Mouse (Mus musculus): ENCODE results near the gene Zfp106. TPM values are rescaled to one million over a fixed set of nuclear protein-coding genes. Genes with fewer than 3 reads are reported as not detected.
"Not testable (repeated sequence)": the region's sequence is repeated elsewhere in the genome, so short reads cannot be mapped to it uniquely, and the experiment has no call there.

Zfp106 gene
- polyA plus RNA-seq, 1 experiment from 2014 or later = 32.5 TPM

DNA sequence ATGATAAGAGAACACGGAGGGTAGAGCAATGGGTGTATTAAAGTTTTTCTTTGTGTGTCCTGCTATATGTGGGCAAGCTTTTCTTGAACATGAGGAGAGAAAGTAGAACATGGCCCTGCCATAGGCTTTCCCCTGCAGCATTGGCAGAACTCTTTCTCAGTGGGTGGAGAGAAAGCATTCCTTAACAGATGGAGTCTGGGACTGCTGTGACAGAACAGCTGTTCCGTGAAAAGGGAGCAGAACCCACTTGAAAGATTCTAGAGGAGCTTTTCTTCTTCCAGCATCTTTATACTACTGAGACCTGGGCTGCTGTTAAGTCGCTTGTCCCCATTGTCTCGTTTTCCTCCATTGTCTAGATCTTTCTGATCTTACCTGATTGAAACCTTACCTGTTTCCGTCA lies 26.1 kb upstream of the Zfp106 start:
- 81% methylated on average over 5 of the region's 5 CpGs for WGBS
- H3K27me3 ChIP-seq (ENCODE audit: insufficient read depth, low read length) = no peaks in the 10 kb centered on the region
- no peaks in the 10 kb centered on the region for H3K9me3 ChIP-seq (replicated peaks; ENCODE audit: low read length)
- no peak overlapping the region for H3K27ac ChIP-seq
- H3K4me1 ChIP-seq (replicated peaks; ENCODE audit: insufficient read depth, low read length) = no peaks in the 10 kb centered on the region
- DNase-seq (ENCODE audit: low spot score) (no peak), ATAC-seq (replicated peaks; ENCODE audit: low FRiP score, low read depth) (no peak)
- peaks cover 16% of the 10 kb centered on the region for H3K36me3 ChIP-seq (ENCODE audit: insufficient read depth, low read length)
- H3K4me3 ChIP-seq (replicated peaks; ENCODE audit: low read depth, low read length) = no peak overlapping the region
- no peak overlapping the region for H3K9ac ChIP-seq (ENCODE audit: low read depth, low read length)
- no peak for TF ChIP-seq CTCF (IDR thresholded peaks at IDR 0.05; ENCODE audit: low read depth)
- no peak overlapping the region for H3K4me2 ChIP-seq (ENCODE audit: low read length)

DNA sequence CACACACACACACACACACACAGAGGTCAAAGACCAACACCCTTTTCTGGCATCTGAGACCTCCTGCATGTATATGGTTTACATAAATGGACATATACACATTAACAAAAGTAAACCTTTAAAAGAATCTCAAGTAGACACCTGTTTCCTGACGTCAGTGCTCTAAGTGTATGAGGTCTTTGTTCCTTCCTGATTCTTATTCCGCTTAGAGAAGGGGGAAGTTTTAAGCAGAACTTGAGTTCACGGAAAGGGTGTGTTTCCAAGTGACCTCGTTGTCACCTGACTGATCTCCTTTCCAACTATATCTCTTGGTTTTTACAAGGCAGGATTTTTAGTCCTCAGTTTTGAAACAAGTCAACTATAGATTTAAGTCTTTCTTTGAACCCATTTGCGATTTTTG lies 14.6 kb upstream of the Zfp106 start:
- H3K9me3 ChIP-seq (replicated peaks; ENCODE audit: low read length) = no peaks in the 10 kb centered on the region
- H3K4me1 ChIP-seq (replicated peaks; ENCODE audit: insufficient read depth, low read length) = no peaks in the 10 kb centered on the region
- no peak overlapping the region for H3K4me2 ChIP-seq (ENCODE audit: low read length)
- no peak for TF ChIP-seq CTCF (IDR thresholded peaks at IDR 0.05; ENCODE audit: low read depth)
- no peak; the same call in 1 of the 2 replicates for ATAC-seq (replicated peaks; ENCODE audit: low FRiP score, low read depth)
- H3K27me3 ChIP-seq (ENCODE audit: insufficient read depth, low read length) = no peaks in the 10 kb centered on the region
- peak; percentile 22 for DNase-seq (ENCODE audit: low spot score)
- 66% methylated on average over 5 of the region's 5 CpGs for WGBS
- no peak overlapping the region for H3K27ac ChIP-seq
- H3K4me3 ChIP-seq (replicated peaks; ENCODE audit: low read depth, low read length) = no peak overlapping the region
- H3K9ac ChIP-seq (ENCODE audit: low read depth, low read length) = no peak overlapping the region
- no peaks in the 10 kb centered on the region for H3K36me3 ChIP-seq (ENCODE audit: insufficient read depth, low read length)

DNA sequence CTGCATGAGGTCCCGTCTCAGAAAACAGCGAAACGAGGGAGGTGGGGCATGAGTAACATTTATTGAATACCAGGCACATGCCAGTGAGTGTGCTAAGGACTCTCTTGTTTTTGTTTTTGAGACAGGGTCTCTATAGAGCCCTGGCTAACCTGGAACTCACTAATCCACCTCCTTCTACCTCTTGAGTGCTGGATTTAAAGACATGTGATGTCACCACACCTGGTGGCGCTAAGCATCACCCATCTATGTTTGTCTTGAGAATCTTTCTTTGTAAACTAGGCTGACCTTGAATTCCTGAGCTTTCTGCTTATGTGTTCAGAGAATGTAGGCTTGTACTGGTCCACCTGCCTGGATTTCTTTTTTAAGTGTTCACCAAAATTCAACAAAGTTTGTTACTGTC lies 14.2 kb upstream of the Zfp106 start:
- Histone ChIP-seq H3K9ac (ENCODE audit: low read depth, low read length) (no peak overlapping the region), H3K27ac (no peak overlapping the region), H3K4me2 (ENCODE audit: low read length) (no peak overlapping the region), H3K4me3 (replicated peaks; ENCODE audit: low read depth, low read length) (no peak overlapping the region), H3K9me3 (replicated peaks; ENCODE audit: low read length) (no peaks in the 10 kb centered on the region), H3K36me3 (ENCODE audit: insufficient read depth, low read length) (no peaks in the 10 kb centered on the region), H3K27me3 (ENCODE audit: insufficient read depth, low read length) (no peaks in the 10 kb centered on the region), H3K4me1 (replicated peaks; ENCODE audit: insufficient read depth, low read length) (no peaks in the 10 kb centered on the region)
- DNase-seq (ENCODE audit: low spot score) (no peak), ATAC-seq (replicated peaks; ENCODE audit: low FRiP score, low read depth) (no peak)
- WGBS = 81% methylated on average over 4 of the region's 4 CpGs
- no peak for TF ChIP-seq CTCF (IDR thresholded peaks at IDR 0.05; ENCODE audit: low read depth)

DNA sequence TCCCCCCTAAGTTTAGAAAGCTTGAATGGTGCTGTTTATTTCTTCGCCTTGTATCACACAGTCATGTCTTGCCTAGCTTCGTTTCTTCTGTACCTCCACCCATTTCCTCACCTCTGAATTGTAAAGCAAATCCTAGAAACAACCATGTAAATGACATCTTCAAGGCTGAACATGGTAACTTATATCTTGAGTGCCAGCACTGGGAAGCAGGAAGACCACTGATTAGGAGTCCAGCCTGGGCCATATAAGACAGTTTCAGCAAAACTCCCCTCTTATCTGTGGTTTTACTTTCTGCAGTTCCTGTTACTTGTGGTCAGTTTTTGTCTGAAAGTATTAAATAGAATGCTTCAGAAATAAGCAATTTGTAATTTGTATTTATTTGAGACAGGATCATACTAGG lies 12.3 kb upstream of the Zfp106 start:
- no peak overlapping the region for H3K4me3 ChIP-seq (replicated peaks; ENCODE audit: low read depth, low read length)
- H3K27ac ChIP-seq = no peak overlapping the region
- H3K27me3 ChIP-seq (ENCODE audit: insufficient read depth, low read length) = no peaks in the 10 kb centered on the region
- H3K36me3 ChIP-seq (ENCODE audit: insufficient read depth, low read length) = peaks cover 4% of the 10 kb centered on the region; the same call in 1 of the 2 replicates
- no peak for TF ChIP-seq CTCF (IDR thresholded peaks at IDR 0.05; ENCODE audit: low read depth)
- H3K9ac ChIP-seq (ENCODE audit: low read depth, low read length) = no peak overlapping the region
- H3K9me3 ChIP-seq (replicated peaks; ENCODE audit: low read length) = no peaks in the 10 kb centered on the region
- no peaks in the 10 kb centered on the region for H3K4me1 ChIP-seq (replicated peaks; ENCODE audit: insufficient read depth, low read length)
- no peak for DNase-seq (ENCODE audit: low spot score)
- no peak overlapping the region for H3K4me2 ChIP-seq (ENCODE audit: low read length)
- ATAC-seq (replicated peaks; ENCODE audit: low FRiP score, low read depth) = no peak
- WGBS = 89% methylated on average over 2 of the region's 2 CpGs

DNA sequence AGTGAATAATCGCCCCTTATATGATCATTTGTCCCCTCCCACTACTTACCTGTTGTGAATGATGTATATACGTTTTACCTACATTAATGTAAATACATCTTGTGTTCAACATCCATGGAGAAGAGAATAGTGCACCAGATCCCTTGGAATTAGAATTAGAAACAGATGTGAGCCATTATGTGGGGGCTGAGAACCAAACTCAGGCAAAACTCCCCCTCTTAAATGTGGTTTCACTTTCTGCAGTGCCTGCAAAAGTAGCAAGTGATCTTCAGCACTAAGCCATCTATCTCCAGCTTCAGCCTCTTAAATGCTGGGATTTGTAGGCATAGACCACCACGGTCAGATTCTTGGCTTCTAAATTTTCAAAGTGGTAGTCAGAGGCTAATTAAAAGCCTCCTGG lies 11.5 kb upstream of the Zfp106 start:
- TF ChIP-seq CTCF (IDR thresholded peaks at IDR 0.05; ENCODE audit: low read depth) = no peak
- H3K27me3 ChIP-seq (ENCODE audit: insufficient read depth, low read length) = no peaks in the 10 kb centered on the region
- no peaks in the 10 kb centered on the region for H3K4me1 ChIP-seq (replicated peaks; ENCODE audit: insufficient read depth, low read length)
- ATAC-seq (replicated peaks; ENCODE audit: low FRiP score, low read depth) (no peak), DNase-seq (ENCODE audit: low spot score) (no peak)
- no peak overlapping the region for H3K4me2 ChIP-seq (ENCODE audit: low read length)
- 67% methylated on average over 3 of the region's 3 CpGs for WGBS
- H3K36me3 ChIP-seq (ENCODE audit: insufficient read depth, low read length) = peaks cover 4% of the 10 kb centered on the region; the same call in 1 of the 2 replicates
- no peaks in the 10 kb centered on the region for H3K9me3 ChIP-seq (replicated peaks; ENCODE audit: low read length)
- no peak overlapping the region for H3K27ac ChIP-seq
- H3K4me3 ChIP-seq (replicated peaks; ENCODE audit: low read depth, low read length) = no peak overlapping the region
- H3K9ac ChIP-seq (ENCODE audit: low read depth, low read length) = no peak overlapping the region

DNA sequence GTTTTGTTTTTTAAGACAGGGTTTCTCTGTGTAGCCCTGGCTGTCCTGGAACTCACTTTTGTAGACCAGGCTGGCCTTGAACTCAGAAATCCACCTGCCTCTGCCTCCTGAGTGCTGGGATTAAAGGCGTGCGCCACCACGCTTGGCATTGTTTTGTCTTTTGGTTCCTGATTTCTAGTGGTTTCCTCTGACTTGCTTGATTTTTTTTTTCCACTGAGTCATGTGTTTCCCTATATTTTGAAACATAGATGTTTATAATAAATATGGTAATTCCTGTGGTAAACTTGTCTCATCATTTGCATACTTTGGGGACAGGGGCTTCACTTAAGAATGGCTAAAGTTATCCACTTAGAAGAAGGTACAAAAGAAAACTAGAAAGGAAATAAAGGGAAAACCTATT lies 8.5 kb upstream of the Zfp106 start:
- H3K4me1 ChIP-seq (replicated peaks; ENCODE audit: insufficient read depth, low read length); H3K27me3 ChIP-seq (ENCODE audit: insufficient read depth, low read length); H3K4me2 ChIP-seq (ENCODE audit: low read length); DNase-seq (ENCODE audit: low spot score); H3K9me3 ChIP-seq (replicated peaks; ENCODE audit: low read length); ATAC-seq (replicated peaks; ENCODE audit: low FRiP score, low read depth); H3K27ac ChIP-seq; H3K4me3 ChIP-seq (replicated peaks; ENCODE audit: low read depth, low read length); H3K36me3 ChIP-seq (ENCODE audit: insufficient read depth, low read length); H3K9ac ChIP-seq (ENCODE audit: low read depth, low read length): not testable (repeated sequence)
- WGBS = 93% methylated on average over 3 of the region's 3 CpGs

DNA sequence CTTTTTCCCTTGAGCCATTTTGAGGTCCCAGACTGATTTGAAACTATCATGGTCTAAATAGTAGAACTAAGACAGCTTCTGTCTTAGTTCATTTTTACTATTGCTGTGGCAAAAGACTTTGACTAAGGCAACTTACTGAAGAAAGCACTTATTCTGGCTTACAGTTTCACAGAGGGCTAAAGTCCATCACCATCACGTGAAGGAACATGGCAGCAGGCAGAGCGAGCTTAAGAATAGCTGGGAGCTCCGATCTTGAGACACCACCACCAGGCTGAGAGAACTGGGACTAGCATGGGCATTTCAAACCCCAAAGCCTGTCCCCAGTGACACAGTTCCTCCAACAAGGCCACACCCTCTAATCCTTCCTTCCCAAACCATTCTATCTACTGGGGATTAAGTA lies 7.4 kb upstream of the Zfp106 start:
- no peaks in the 10 kb centered on the region for H3K9me3 ChIP-seq (replicated peaks; ENCODE audit: low read length)
- H3K9ac ChIP-seq (ENCODE audit: low read depth, low read length) = no peak overlapping the region
- peaks cover 3% of the 10 kb centered on the region; the same call in 1 of the 2 replicates for H3K4me1 ChIP-seq (replicated peaks; ENCODE audit: insufficient read depth, low read length)
- no peaks in the 10 kb centered on the region for H3K27me3 ChIP-seq (ENCODE audit: insufficient read depth, low read length)
- peaks cover 4% of the 10 kb centered on the region; the same call in 1 of the 2 replicates for H3K36me3 ChIP-seq (ENCODE audit: insufficient read depth, low read length)
- no peak overlapping the region for H3K4me2 ChIP-seq (ENCODE audit: low read length)
- DNase-seq (ENCODE audit: low spot score) (no peak), ATAC-seq (replicated peaks; ENCODE audit: low FRiP score, low read depth) (no peak)
- no peak overlapping the region for H3K27ac ChIP-seq
- WGBS = 88% methylated on average over 3 of the region's 3 CpGs
- no peak for TF ChIP-seq CTCF (IDR thresholded peaks at IDR 0.05; ENCODE audit: low read depth)
- H3K4me3 ChIP-seq (replicated peaks; ENCODE audit: low read depth, low read length) = no peak overlapping the region

Data from kidney, postnatal 0 days (tissue).